Mouse (Mus musculus) forebrain, embryonic 16.5 days (tissue): ENCODE data around the gene Qser1. TPM values are rescaled to one million over a fixed set of nuclear protein-coding genes. Genes with fewer than 3 reads are reported as not detected.
A peak's percentile ranks its signal among the peaks of the same experiment; 100 is the strongest.

Experiments
- ATAC-seq: fragments of 200-750 bp; cut with Nextera tagmentation; 2 replicates; pipeline ENCODE4 v1.8.0; 2017; ENCODE audit warnings: mild to moderate bottlenecking, moderate library complexity
- H3K27ac ChIP-seq: fragments of 300-500 bp; sonication (generic); 2 replicates; pipeline ENCODE4 v1.5.1; 2014; ENCODE audit warnings: low read length, control low read depth
- H3K27me3 ChIP-seq: fragments of 300-500 bp; sonication (generic); replicated peaks from 2 replicates; pipeline ENCODE4 v1.6.1; 2014; ENCODE audit warnings: low read length; ENCODE audit not compliant: control insufficient read depth, insufficient read depth
- H3K36me3 ChIP-seq: fragments of 300-500 bp; sonication (generic); 2 replicates; pipeline ENCODE4 v1.6.1; 2014; ENCODE audit not compliant: control insufficient read depth, insufficient read depth
- H3K4me1 ChIP-seq: fragments of 300-500 bp; sonication (generic); replicated peaks from 2 replicates; pipeline ENCODE4 v1.6.1; 2014; ENCODE audit warnings: low read length; ENCODE audit not compliant: control insufficient read depth, insufficient read depth
- H3K4me2 ChIP-seq: fragments of 300-500 bp; sonication (generic); 2 replicates; pipeline ENCODE4 v1.6.1; 2014; ENCODE audit warnings: mild to moderate bottlenecking, low read length, control low read depth
- H3K4me3 ChIP-seq: fragments of 300-500 bp; sonication (generic); replicated peaks from 2 replicates; pipeline ENCODE4 v1.5.1; 2014; ENCODE audit warnings: mild to moderate bottlenecking, low read length, control low read depth
- H3K9ac ChIP-seq: fragments of 300-500 bp; sonication (generic); replicated peaks from 2 replicates; pipeline ENCODE4 v1.6.1; 2014; ENCODE audit warnings: low read depth, low read length, control low read depth
- H3K9me3 ChIP-seq: fragments of 300-500 bp; sonication (generic); 2 replicates; pipeline ENCODE4 v1.6.1; 2016; ENCODE audit warnings: low read length; ENCODE audit not compliant: control insufficient read depth
- WGBS: fragments of 180-500 bp; shearing (Covaris S2); extraction: QIAGEN DNeasy Blood & Tissue Kit; methylation state at CpG from one replicate; pipeline ENCODE4 v1.1.7; 2014; 5-methylcytosine and 5-hydroxymethylcytosine counted together
- polyA plus RNA-seq: library from polyadenylated mRNA; unstranded; fragments of >200 nt; fragmentation: Nextera tagmentation; extraction: Ambion mirVana; gene quantifications from 2 replicates; pipeline ENCODE4 v1.2.1, GENCODE M21; 2015

Gene Qser1
- polyA plus RNA-seq, 1 experiment from 2014 or later = 11.1 TPM

- no peaks in the 10 kb centered on the region for H3K9me3 ChIP-seq
- no peak overlapping the region for H3K4me2 ChIP-seq
- 85% methylated on average over 3 of the region's 3 CpGs for WGBS
- H3K27ac ChIP-seq = no peak overlapping the region
- H3K4me1 ChIP-seq = no peaks in the 10 kb centered on the region
- no peak overlapping the region for H3K9ac ChIP-seq
- H3K4me3 ChIP-seq = no peak overlapping the region
- no peaks in the 10 kb centered on the region for H3K27me3 ChIP-seq
- no peaks in the 10 kb centered on the region for H3K36me3 ChIP-seq
- no peak for ATAC-seq
Observed at GRCm38 (mm10) chr2:104722021-104722420, 94.5 kb downstream of the Qser1 start.

GRCm38 (mm10) chr2:104717827-104718226, 98.7 kb downstream of the Qser1 start:
- Histone ChIP-seq H3K4me1 (0 out of 2 replicates have a peak, but pooled peaks cover 2% of the 10 kb centered on the region), H3K4me3 (no peak overlapping the region), H3K36me3 (no peaks in the 10 kb centered on the region), H3K9ac (no peak overlapping the region), H3K4me2 (no peak overlapping the region), H3K27ac (no peak overlapping the region), H3K27me3 (no peaks in the 10 kb centered on the region), H3K9me3 (no peaks in the 10 kb centered on the region)
- WGBS = 84% methylated on average over 4 of the region's 4 CpGs
- ATAC-seq = no peak

GRCm38 (mm10) chr2:104717231-104717735, 99.3 kb downstream of the Qser1 start:
- 94% methylated on average over 2 of the region's 2 CpGs for WGBS
- ATAC-seq = no peak
- Histone ChIP-seq H3K27me3 (no peaks in the 10 kb centered on the region), H3K27ac (no peak overlapping the region), H3K9ac (no peak overlapping the region), H3K4me2 (no peak overlapping the region), H3K9me3 (no peaks in the 10 kb centered on the region), H3K36me3 (no peaks in the 10 kb centered on the region), H3K4me3 (no peak overlapping the region), H3K4me1 (0 out of 2 replicates have a peak, but pooled peaks cover 6% of the 10 kb centered on the region)

GRCm38 (mm10) chr2:104716279-104716678, 100.3 kb downstream of the Qser1 start, which contains the start of gene Pin1rt1:
Gene Pin1rt1 (minus strand): TSS chr2:104716379.
- no peak within 1 kb of the TSS for H3K4me2 ChIP-seq
- no peak for ATAC-seq
- no peak within 1 kb of the TSS for H3K4me3 ChIP-seq
- H3K27me3 ChIP-seq = no peaks in the 10 kb centered on the region
- H3K4me1 ChIP-seq = peaks cover 7% of the 10 kb centered on the region
- WGBS = 87% methylated on average over 4 of the region's 4 CpGs
- H3K9ac ChIP-seq = no peak within 1 kb of the TSS
- no peaks in the 10 kb centered on the region for H3K9me3 ChIP-seq
- no peak within 1 kb of the TSS for H3K27ac ChIP-seq
- no peaks in the 10 kb centered on the region for H3K36me3 ChIP-seq

DNA sequence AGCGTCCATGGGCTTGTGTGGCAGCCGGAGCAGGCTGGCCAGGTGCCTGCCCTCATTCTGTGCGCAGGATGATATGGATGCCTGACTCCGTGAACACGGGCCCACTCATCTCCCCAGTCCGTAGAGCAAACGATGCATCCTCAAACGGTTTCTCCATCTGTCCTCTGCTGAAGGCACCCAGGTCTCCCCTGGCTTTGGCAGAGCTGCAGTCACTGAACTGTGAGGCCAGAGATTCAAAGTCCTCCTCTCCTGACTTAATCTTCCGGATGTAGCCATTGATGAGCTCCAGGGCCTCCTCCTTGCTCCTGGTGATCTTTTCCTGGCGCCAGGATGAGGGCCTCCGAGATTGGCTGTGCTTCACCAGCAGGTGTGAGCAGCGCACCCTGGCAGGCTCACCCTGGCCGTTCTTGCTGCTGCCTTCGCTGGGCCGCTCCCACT, 102.3 kb downstream of the Qser1 start:
- Histone ChIP-seq H3K4me2 (no peak overlapping the region), H3K4me1 (peaks cover 21% of the 10 kb centered on the region), H3K36me3 (no peaks in the 10 kb centered on the region), H3K9me3 (no peaks in the 10 kb centered on the region), H3K4me3 (no peak overlapping the region), H3K27me3 (no peaks in the 10 kb centered on the region), H3K27ac (no peak overlapping the region), H3K9ac (no peak overlapping the region)
- 40% methylated on average over 15 of the region's 15 CpGs for WGBS
- no peak for ATAC-seq

DNA sequence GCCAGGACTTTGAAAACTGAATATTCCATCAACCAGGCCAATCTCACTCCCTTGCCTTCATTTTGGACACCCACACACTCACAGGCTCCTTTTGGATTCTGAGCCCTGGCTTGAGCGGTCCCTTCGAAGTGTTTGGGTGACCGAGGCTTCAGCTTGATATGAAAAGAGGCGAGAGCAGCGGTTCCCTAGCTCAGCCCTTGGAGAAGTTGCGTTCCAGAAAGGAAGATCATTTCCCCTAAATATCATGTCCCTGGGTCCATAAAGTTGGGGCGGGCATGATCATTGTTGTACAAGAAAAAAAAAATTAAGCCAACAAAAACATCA, 104.1 kb downstream of the Qser1 start:
- H3K9ac ChIP-seq = peak overlapping the region; percentile 88
- no peaks in the 10 kb centered on the region for H3K36me3 ChIP-seq
- WGBS = 5% methylated on average over 7 of the region's 7 CpGs
- no peaks in the 10 kb centered on the region for H3K27me3 ChIP-seq
- peaks cover 21% of the 10 kb centered on the region for H3K4me1 ChIP-seq
- no peak for ATAC-seq
- peak overlapping the region; percentile 77 for H3K4me3 ChIP-seq
- H3K9me3 ChIP-seq = no peaks in the 10 kb centered on the region
- peak overlapping the region; percentile 73 for H3K27ac ChIP-seq
- H3K4me2 ChIP-seq = peak overlapping the region; percentile 74

- H3K27ac ChIP-seq = peak within 1 kb of the TSS; percentile 73
- WGBS = under 1% methylated on average over 95 of the region's 99 CpGs
- H3K4me3 ChIP-seq = peak within 1 kb of the TSS; percentile 77
- no peaks in the 10 kb centered on the region for H3K9me3 ChIP-seq
- H3K9ac ChIP-seq = peak within 1 kb of the TSS; percentile 88
- no peaks in the 10 kb centered on the region for H3K36me3 ChIP-seq
- H3K4me1 ChIP-seq = peaks cover 21% of the 10 kb centered on the region
- no peaks in the 10 kb centered on the region for H3K27me3 ChIP-seq
- H3K4me2 ChIP-seq = peak within 1 kb of the TSS; percentile 74
- ATAC-seq = peak; percentile 95
Observed at GRCm38 (mm10) chr2:104711585-104712485, 104.7 kb downstream of the Qser1 start, which contains the start of gene Tcp11l1. Gene Tcp11l1 (minus strand): TSS chr2:104712169.

DNA sequence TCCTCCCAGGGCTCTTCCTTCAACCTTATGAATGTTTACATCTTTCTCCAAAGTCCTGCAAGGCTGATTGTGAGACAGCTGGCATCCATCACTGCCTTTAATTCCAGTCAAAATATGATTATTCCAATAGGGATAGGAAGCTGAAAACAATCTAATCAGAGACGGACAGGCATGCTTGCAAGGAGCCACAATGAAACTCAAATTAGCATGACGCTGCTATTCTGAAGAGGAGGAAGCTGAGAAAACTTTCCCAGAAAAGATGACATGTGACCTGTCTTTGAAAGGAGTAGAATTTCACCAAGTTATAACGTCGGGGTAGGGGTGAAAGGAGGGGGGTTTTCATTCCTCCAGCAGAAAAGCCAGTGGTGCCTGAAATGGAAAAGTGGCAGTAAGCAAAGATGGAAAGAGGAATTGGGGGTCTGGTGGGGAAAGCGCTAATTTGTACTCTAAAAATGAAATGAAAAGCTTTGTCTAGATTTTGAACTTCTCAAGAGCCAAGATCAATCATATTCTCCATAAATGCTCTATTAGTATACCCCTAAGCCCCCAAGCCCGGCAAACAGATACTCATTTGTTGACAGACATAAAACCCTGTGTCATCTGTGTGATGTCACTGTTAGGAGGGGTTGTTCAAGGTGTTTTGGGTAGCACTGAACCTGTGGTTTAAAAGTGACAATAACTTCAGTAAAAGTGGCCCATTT, 105.7 kb downstream of the Qser1 start:
- peaks cover 3% of the 10 kb centered on the region for H3K36me3 ChIP-seq
- 16% methylated on average over 6 of the region's 6 CpGs for WGBS
- H3K9ac ChIP-seq = peak overlapping the region; percentile 88; the same call in 1 of the 2 replicates
- no peaks in the 10 kb centered on the region for H3K9me3 ChIP-seq
- peak; percentile 5; the same call in 1 of the 2 replicates for ATAC-seq
- peaks cover 21% of the 10 kb centered on the region for H3K4me1 ChIP-seq
- peak overlapping the region; percentile 54 for H3K4me2 ChIP-seq
- no peak overlapping the region; the same call in 1 of the 2 replicates for H3K27ac ChIP-seq
- H3K4me3 ChIP-seq = peak overlapping the region; percentile 77
- H3K27me3 ChIP-seq = no peaks in the 10 kb centered on the region

DNA sequence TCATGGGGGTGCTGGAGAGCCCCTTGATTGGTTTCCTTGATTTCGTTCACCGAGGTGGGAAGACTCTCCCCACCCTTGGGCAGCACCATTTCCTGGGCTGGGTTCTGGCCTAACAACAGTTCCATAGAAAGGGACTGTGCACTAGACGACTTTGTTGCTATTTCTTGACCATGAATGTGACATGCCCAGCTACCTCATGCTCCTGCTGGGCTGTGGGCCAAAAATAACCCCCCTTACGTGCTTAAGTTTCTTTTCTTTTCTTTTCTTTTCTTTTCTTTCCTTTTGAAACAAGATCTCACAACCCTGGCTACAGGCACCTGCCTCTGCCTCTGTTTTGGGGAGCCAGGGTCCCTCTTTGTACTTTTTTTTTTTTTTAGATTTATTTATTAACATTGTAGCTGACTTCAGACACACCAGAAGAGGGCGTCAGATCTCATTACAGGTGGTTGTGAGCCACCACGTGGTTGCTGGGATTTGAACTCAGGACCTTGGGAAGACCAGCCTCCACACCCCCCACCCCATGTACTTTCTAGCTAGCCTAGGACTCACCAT, 106.7 kb downstream of the Qser1 start:
- 52% methylated on average over 6 of the region's 6 CpGs for WGBS
- H3K27ac ChIP-seq = no peak overlapping the region
- no peak for ATAC-seq

More for the DNA sequence above, 106.7 kb downstream of the Qser1 start:
- Histone ChIP-seq H3K4me3 (no peak overlapping the region), H3K4me1 (peaks cover 21% of the 10 kb centered on the region), H3K9ac (no peak overlapping the region), H3K27me3 (no peaks in the 10 kb centered on the region), H3K4me2 (no peak overlapping the region), H3K36me3 (peaks cover 10% of the 10 kb centered on the region), H3K9me3 (no peaks in the 10 kb centered on the region)
